Mouse (Mus musculus) small intestine, adult 2 months (tissue): Measurements from ENCODE around the gene Gng7. TPM values are rescaled to one million over a fixed set of nuclear protein-coding genes. Genes with fewer than 3 reads are reported as not detected.

Experiments used
- H3K27ac ChIP-seq: fragments of 200-500 bp; 2 replicates; pipeline ENCODE4 v1.5.1; 2012; ENCODE audit warnings: low read depth, low read length, control low read depth, inconsistent platforms; ENCODE audit not compliant: insufficient read depth
- H3K27me3 ChIP-seq: fragments of 200-500 bp; 2 replicates; pipeline ENCODE4 v1.6.1; 2012; ENCODE audit warnings: mild to moderate bottlenecking, moderate library complexity, low read length, inconsistent platforms; ENCODE audit not compliant: control insufficient read depth, insufficient read depth
- H3K36me3 ChIP-seq: fragments of 200-500 bp; 2 replicates; pipeline ENCODE4 v1.6.1; 2012; ENCODE audit warnings: mild to moderate bottlenecking, low read length, control low read depth, inconsistent platforms; ENCODE audit not compliant: control insufficient read depth, insufficient read depth
- H3K4me1 ChIP-seq: fragments of 200-500 bp; 2 replicates; pipeline ENCODE4 v1.6.1; 2012; ENCODE audit warnings: low read length, inconsistent platforms, mixed read lengths; ENCODE audit not compliant: control insufficient read depth, insufficient read depth, insufficient read length
- H3K4me3 ChIP-seq: fragments of 200-500 bp; 2 replicates; pipeline ENCODE4 v1.5.1; 2012; ENCODE audit warnings: low read depth, mild to moderate bottlenecking, control low read depth, inconsistent platforms, low read length, moderate library complexity
- CTCF ChIP-seq: fragments of 200-500 bp; IDR thresholded peaks from 2 replicates; pipeline ENCODE4 v1.5.1; 2012; ENCODE audit warnings: low read depth, mild to moderate bottlenecking, control low read depth, inconsistent platforms, low read length, moderate library complexity, mixed read lengths; ENCODE audit not compliant: insufficient replicate concordance, insufficient read length; ENCODE audit errors: extremely low read depth
- POLR2A ChIP-seq: fragments of 200-500 bp; IDR thresholded peaks from 2 replicates; pipeline ENCODE4 v1.6.1; 2012; ENCODE audit warnings: low read depth, mild to moderate bottlenecking, control low read depth, inconsistent platforms, low read length, moderate library complexity
- WGBS: fragments of 180-500 bp; shearing (Covaris S2); methylation state at CpG from one replicate; pipeline ENCODE4 v1.1.7; 2018; 5-methylcytosine and 5-hydroxymethylcytosine counted together
- polyA plus RNA-seq: library from polyadenylated mRNA; depleted of rRNA; stranded (reverse); fragments of >200 nt; gene quantifications from 2 replicates; pipeline ENCODE4 v1.2.3, GENCODE M21; 2012

Gene Gng7
- polyA plus RNA-seq, 1 experiment: 0.44 TPM

DNA sequence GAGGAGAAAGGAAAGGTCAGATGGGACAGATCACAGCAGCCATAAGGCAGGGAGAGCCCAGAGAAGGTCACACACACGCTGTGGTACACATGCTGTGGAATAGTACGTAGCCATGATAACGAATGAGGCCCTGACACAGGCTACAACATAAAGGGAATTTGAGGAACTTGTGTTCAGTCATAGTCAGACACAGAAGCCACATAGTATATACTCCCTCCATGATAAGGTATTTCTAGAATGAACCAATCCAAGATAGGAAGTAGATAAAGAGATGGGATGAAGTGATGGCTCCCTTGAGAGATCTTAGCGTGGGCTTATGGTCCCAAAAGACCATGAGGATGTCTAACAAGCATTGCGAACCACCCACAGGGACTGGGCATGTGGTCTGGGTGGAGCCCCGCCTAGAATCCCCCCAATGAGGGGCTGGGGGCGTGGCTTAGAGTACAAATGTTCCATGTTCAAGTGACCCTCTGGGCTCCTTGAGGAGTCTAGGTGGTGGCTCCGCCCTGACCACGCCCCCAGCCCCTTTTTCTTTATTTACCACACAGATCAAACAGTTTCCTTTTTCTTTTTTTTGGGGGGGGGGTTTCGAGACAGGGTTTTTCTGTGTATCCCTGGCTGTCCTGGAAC is 62.9 kb downstream of the Gng7 start:
- WGBS: 75% methylated on average over 10 of the region's 10 CpGs
- Histone ChIP-seq H3K36me3 (no peaks in the 10 kb centered on the region), H3K4me1 (peaks cover 27% of the 10 kb centered on the region), H3K4me3 (no peak overlapping the region), H3K27ac (no peak overlapping the region), H3K27me3 (no peaks in the 10 kb centered on the region)
- TF ChIP-seq POLR2A (no peak), CTCF (no peak)

- TF ChIP-seq CTCF: no peak
- no peak for TF ChIP-seq POLR2A
- Histone ChIP-seq H3K36me3 (no peaks in the 10 kb centered on the region), H3K4me3 (no peak overlapping the region)
These were observed 64.4 kb downstream of the Gng7 start for GRCm38 (mm10) chr10:80950314-80950713.

DNA sequence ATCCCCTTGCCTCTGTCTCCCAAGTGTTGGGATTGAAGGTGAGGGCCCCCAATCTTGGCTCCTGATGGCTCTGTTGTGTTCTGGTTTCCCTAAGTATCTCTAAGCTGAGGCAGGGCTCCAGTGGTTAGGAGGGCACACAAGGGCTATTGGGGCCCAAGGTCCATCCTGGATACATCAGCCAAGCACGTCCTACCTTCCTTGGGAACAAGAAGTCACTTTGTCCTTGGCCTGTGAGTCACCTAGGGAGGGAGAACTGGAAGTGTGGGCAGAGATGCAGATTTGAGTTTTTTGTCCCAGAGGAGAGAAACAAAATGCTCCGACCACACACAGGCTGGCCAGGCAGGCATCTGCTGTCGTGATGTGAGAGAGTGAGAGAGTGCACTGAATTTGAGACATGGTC is 65.7 kb downstream of the Gng7 start:
- no peak overlapping the region for H3K4me3 ChIP-seq
- H3K4me1 ChIP-seq: peaks cover 22% of the 10 kb centered on the region
- H3K27me3 ChIP-seq: no peaks in the 10 kb centered on the region
- H3K36me3 ChIP-seq: no peaks in the 10 kb centered on the region
- H3K27ac ChIP-seq: no peak overlapping the region
- TF ChIP-seq CTCF (no peak), POLR2A (no peak)
- WGBS: 65% methylated on average over 3 of the region's 3 CpGs

More at GRCm38 (mm10) chr10:80950314-80950713, 64.4 kb downstream of the Gng7 start:
- 55% methylated on average over 5 of the region's 5 CpGs for WGBS
- H3K27me3 ChIP-seq: no peaks in the 10 kb centered on the region
- peaks cover 22% of the 10 kb centered on the region for H3K4me1 ChIP-seq
- no peak overlapping the region for H3K27ac ChIP-seq

- WGBS: 5% methylated on average over 6 of the region's 6 CpGs
- Histone ChIP-seq H3K27ac (peak overlapping the region; percentile 30; the same call in 1 of the 2 replicates), H3K4me3 (no peak overlapping the region), H3K27me3 (no peaks in the 10 kb centered on the region), H3K36me3 (no peaks in the 10 kb centered on the region), H3K4me1 (peaks cover 22% of the 10 kb centered on the region)
- no peak for TF ChIP-seq POLR2A
- TF ChIP-seq CTCF: no peak
These were observed 66.2 kb downstream of the Gng7 start for GRCm38 (mm10) chr10:80948570-80948969.

DNA sequence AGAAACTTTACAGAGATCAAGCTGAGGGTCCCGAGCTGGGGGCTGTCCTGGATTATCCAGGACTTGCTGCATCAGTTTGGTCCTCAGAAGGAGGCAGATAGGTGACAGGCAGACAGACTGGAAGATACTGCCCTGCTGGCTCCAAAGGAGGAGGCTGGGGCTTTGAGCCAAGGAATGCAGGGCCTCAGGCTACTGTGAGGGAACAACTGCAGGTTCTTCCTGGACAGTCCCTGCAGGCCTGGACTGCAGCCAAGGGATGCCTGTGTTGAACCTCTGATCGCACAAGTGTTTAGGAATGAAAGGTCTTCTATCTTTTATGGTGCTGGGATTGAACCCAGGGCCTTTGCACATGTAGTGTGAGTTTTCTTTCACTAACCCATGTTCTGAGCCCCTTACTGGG is 66.9 kb downstream of the Gng7 start:
- no peaks in the 10 kb centered on the region for H3K36me3 ChIP-seq
- WGBS: 12% methylated on average over 2 of the region's 2 CpGs
- H3K27me3 ChIP-seq: no peaks in the 10 kb centered on the region
- H3K4me3 ChIP-seq: no peak overlapping the region
- H3K4me1 ChIP-seq: peaks cover 25% of the 10 kb centered on the region
- no peak for TF ChIP-seq CTCF
- TF ChIP-seq POLR2A: no peak
- H3K27ac ChIP-seq: peak overlapping the region; percentile 30; the same call in 1 of the 2 replicates

DNA sequence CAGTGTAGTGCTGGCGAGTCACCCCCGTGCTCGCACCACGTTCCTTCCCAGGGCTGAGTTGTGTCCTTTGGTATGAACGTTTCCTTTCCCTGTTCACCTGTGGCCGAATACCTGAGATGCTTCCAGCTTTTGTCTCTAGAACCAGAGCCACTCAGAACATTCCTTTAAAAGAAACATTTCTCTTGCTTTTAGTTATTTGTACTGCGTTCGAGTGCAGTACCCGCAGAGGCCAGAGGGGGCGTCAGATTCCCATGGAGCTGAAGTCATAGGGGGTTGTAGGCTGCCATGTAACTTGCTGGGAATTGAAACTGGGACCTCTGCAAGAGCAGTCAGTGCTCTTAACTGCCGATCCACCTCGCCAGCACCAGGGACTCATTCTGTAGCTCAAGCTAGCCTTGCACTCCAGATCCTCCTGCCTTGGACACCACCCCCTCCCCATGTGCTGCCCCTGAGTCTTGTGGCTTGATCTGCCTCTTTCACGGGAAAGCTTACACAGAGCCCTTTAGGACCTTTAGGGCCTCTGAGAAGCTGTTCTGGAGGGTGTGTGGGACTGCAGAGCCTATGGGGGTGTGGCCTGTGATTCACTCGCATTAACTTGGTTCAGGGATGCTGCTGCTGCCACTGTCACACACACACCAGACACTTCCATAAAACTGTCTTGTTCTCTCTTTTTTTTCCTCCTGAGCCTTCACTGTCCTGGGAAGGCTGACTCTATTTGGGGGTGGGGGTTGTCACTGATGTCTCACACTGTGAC is 67.9 kb downstream of the Gng7 start:
- Histone ChIP-seq H3K27ac (no peak overlapping the region), H3K4me1 (peaks cover 25% of the 10 kb centered on the region), H3K36me3 (no peaks in the 10 kb centered on the region), H3K27me3 (no peaks in the 10 kb centered on the region), H3K4me3 (no peak overlapping the region)
- 69% methylated on average over 14 of the region's 14 CpGs for WGBS
- TF ChIP-seq CTCF: peak; percentile 59; the same call in 1 of the 2 replicates
- no peak for TF ChIP-seq POLR2A

GRCm38 (mm10) chr10:80944231-80944630 is 70.5 kb downstream of the Gng7 start:
- WGBS: 86% methylated on average over 5 of the region's 5 CpGs
- Histone ChIP-seq H3K4me1 (peaks cover 45% of the 10 kb centered on the region), H3K36me3 (no peaks in the 10 kb centered on the region), H3K27me3 (no peaks in the 10 kb centered on the region), H3K27ac (no peak overlapping the region), H3K4me3 (no peak overlapping the region)
- TF ChIP-seq POLR2A (no peak), CTCF (no peak)
